Mouse (Mus musculus) lung, embryonic 16.5 days (tissue): ENCODE results near the gene Slc44a5. TPM values are rescaled to one million over a fixed set of nuclear protein-coding genes. Genes with fewer than 3 reads are reported as not detected.

Source experiments
- ATAC-seq: fragments of 200-750 bp; cut with Nextera tagmentation; 2 replicates; pipeline ENCODE4 v1.8.0; 2017; ENCODE audit warnings: low read depth, mild to moderate bottlenecking, moderate library complexity
- H3K27ac ChIP-seq: fragments of 300-500 bp; sonication (generic); 2 replicates; pipeline ENCODE4 v1.5.1; 2014; ENCODE audit warnings: mild to moderate bottlenecking, control low read depth, low read length
- H3K27me3 ChIP-seq: fragments of 300-500 bp; sonication (generic); 2 replicates; pipeline ENCODE4 v1.6.1; 2014; ENCODE audit warnings: low read depth, low read length, mixed read lengths; ENCODE audit not compliant: control insufficient read depth, insufficient read depth
- H3K36me3 ChIP-seq: fragments of 300-500 bp; sonication (generic); 2 replicates; pipeline ENCODE4 v1.6.1; 2014; ENCODE audit warnings: low read length; ENCODE audit not compliant: control insufficient read depth, insufficient read depth
- H3K4me1 ChIP-seq: fragments of 300-500 bp; sonication (generic); replicated peaks from 2 replicates; pipeline ENCODE4 v1.6.1; 2014; ENCODE audit warnings: low read length, mixed read lengths; ENCODE audit not compliant: control insufficient read depth, insufficient read depth
- H3K4me2 ChIP-seq: fragments of 300-500 bp; sonication (generic); 2 replicates; pipeline ENCODE4 v1.6.1; 2014; ENCODE audit warnings: low read depth, low read length, control low read depth
- H3K4me3 ChIP-seq: fragments of 300-500 bp; sonication (generic); 2 replicates; pipeline ENCODE4 v1.5.1; 2014; ENCODE audit warnings: mild to moderate bottlenecking, low read length, control low read depth
- H3K9ac ChIP-seq: fragments of 300-500 bp; sonication (generic); 2 replicates; pipeline ENCODE4 v1.6.1; 2014; ENCODE audit warnings: low read length, control low read depth
- H3K9me3 ChIP-seq: fragments of 300-500 bp; sonication (generic); 2 replicates; pipeline ENCODE4 v1.6.1; 2016; ENCODE audit warnings: low read length; ENCODE audit not compliant: control insufficient read depth
- WGBS: fragments of 180-500 bp; shearing (Covaris S2); extraction: QIAGEN DNeasy Blood & Tissue Kit; methylation state at CpG from one replicate; pipeline ENCODE4 v1.1.7; 2014; 5-methylcytosine and 5-hydroxymethylcytosine counted together
- polyA plus RNA-seq: library from polyadenylated mRNA; unstranded; fragments of >200 nt; fragmentation: Nextera tagmentation; extraction: Ambion mirVana; gene quantifications from 2 replicates; pipeline ENCODE4 v1.2.1, GENCODE M21; 2015

Gene Slc44a5
- polyA plus RNA-seq, 1 experiment from 2014 or later, result 0.39 TPM

DNA sequence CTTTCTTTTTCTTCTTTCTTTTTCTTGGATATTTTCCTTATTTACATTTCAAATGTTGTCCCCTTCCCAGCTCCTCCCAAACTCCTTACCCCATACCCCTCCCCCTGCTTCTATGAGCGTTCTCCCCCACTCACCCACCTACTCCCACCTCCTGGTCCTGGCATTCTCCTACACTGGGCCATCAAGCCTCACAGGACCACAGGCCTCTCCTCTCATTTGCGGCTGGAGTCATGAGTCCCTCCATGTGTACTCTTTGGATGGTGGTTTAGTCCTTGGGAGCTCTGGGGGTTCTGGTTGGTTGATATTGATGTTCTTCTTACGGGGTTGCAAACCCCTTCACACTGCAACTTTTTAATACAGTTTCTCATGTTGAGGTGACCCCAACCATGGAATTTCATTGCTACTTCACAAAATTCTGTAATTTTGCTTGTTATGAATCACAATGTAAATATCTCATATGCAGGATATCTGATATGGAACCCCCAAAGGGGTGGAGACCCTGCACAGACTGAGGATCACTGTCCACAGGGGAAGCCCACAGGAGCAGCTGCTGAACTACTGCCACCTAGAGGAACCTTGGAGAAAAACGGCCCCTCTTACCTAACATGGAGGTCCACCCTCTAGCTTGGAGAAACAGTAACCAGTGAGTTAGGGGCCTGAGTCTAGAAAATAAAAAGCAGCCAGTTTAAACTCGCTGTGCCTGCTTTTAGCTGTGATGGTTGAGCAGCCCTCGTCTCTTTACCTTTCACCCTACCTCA lies 11.4 kb upstream of the Slc44a5 start:
- 67% methylated on average over 6 of the region's 6 CpGs for WGBS
- no peaks in the 10 kb centered on the region for H3K27me3 ChIP-seq
- no peak for ATAC-seq
- H3K9me3 ChIP-seq, result no peaks in the 10 kb centered on the region
- no peak overlapping the region for H3K9ac ChIP-seq
- H3K4me3 ChIP-seq, result no peak overlapping the region
- no peaks in the 10 kb centered on the region for H3K4me1 ChIP-seq
- H3K36me3 ChIP-seq, result no peaks in the 10 kb centered on the region
- no peak overlapping the region for H3K4me2 ChIP-seq
- no peak overlapping the region for H3K27ac ChIP-seq

DNA sequence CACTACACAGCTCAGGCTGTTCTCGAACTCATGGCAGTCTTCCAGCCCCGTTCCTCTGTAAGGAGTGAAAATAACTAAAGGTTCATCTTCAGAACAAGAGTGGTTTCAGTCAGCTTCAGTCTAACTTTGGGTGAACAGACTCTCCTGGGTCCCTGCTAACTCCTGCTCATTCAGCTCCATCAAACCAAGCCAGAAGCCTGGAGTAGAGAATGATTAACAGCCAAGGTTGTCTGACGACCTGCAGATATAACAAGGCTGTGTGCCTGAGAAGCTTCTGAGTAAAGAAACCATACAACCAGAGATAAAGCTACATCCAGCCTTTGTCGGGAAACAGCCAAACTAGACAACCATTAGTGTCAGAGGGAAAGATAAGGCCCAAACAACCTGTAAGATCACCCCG lies 5.8 kb upstream of the Slc44a5 start:
- H3K9ac ChIP-seq, result no peak overlapping the region
- WGBS, result 58% methylated on average over 5 of the region's 5 CpGs
- H3K36me3 ChIP-seq, result no peaks in the 10 kb centered on the region
- H3K9me3 ChIP-seq, result no peaks in the 10 kb centered on the region
- no peak overlapping the region for H3K4me3 ChIP-seq
- H3K4me1 ChIP-seq, result no peaks in the 10 kb centered on the region
- H3K27ac ChIP-seq, result no peak overlapping the region
- ATAC-seq, result no peak
- peaks cover under 1% of the 10 kb centered on the region; the same call in 1 of the 2 replicates for H3K27me3 ChIP-seq
- H3K4me2 ChIP-seq, result no peak overlapping the region

GRCm38 (mm10) chr3:153968549-153968948 lies 4.7 kb upstream of the Slc44a5 start:
- no peak for ATAC-seq
- Histone ChIP-seq H3K9ac (no peak overlapping the region), H3K27me3 (peaks cover 11% of the 10 kb centered on the region), H3K9me3 (no peaks in the 10 kb centered on the region), H3K36me3 (no peaks in the 10 kb centered on the region), H3K27ac (no peak overlapping the region), H3K4me2 (no peak overlapping the region), H3K4me3 (no peak overlapping the region), H3K4me1 (no peaks in the 10 kb centered on the region)
- 47% methylated on average over 4 of the region's 4 CpGs for WGBS

DNA sequence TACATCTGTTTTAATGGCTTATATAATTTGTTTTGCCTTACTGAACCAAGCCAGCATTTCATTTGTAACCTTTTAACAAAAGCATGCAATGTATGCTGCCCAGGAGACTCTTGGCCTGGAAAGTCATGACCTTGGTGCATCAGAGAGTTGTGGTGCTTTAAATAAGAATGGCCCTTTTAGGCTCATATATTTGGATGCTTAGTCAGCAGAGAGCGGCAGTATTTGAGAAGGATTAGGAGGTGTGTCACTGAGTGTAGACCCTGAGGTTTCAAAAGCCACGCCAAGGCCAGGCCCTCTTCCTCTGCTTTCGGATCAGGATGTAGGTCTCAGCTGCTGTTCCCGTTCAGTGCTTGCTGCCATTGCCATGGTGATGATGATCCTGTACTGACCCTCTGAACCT lies 3.8 kb upstream of the Slc44a5 start:
- no peak for ATAC-seq
- Histone ChIP-seq H3K4me3 (no peak overlapping the region), H3K9ac (no peak overlapping the region), H3K4me2 (no peak overlapping the region), H3K4me1 (0 out of 2 replicates have a peak, but pooled peaks cover 5% of the 10 kb centered on the region), H3K36me3 (no peaks in the 10 kb centered on the region), H3K27me3 (peaks cover 20% of the 10 kb centered on the region), H3K9me3 (no peaks in the 10 kb centered on the region), H3K27ac (no peak overlapping the region)
- WGBS, result 84% methylated on average over 4 of the region's 4 CpGs

GRCm38 (mm10) chr3:153973949-153974760 lies 919 bp downstream of the Slc44a5 start:
- Histone ChIP-seq H3K4me1 (0 out of 2 replicates have a peak, but pooled peaks cover 5% of the 10 kb centered on the region), H3K27ac (no peak overlapping the region), H3K36me3 (no peaks in the 10 kb centered on the region), H3K9ac (no peak overlapping the region), H3K4me3 (peak overlapping the region; percentile 53), H3K4me2 (peak overlapping the region; percentile 91), H3K27me3 (peaks cover 27% of the 10 kb centered on the region), H3K9me3 (no peaks in the 10 kb centered on the region)
- ATAC-seq, result no peak; the same call in 1 of the 2 replicates
- 8% methylated on average over 19 of the region's 21 CpGs for WGBS

- H3K27ac ChIP-seq, result no peak overlapping the region
- no peak for ATAC-seq
- H3K9me3 ChIP-seq, result no peaks in the 10 kb centered on the region
- H3K36me3 ChIP-seq, result no peaks in the 10 kb centered on the region
- no peak overlapping the region for H3K9ac ChIP-seq
- 18% methylated on average over 6 of the region's 6 CpGs for WGBS
- H3K27me3 ChIP-seq, result peaks cover 27% of the 10 kb centered on the region
- 0 out of 2 replicates have a peak, but pooled peaks cover 5% of the 10 kb centered on the region for H3K4me1 ChIP-seq
- H3K4me3 ChIP-seq, result no peak overlapping the region
- no peak overlapping the region for H3K4me2 ChIP-seq
Observed at GRCm38 (mm10) chr3:153975060-153975459, 1.8 kb downstream of the Slc44a5 start.

GRCm38 (mm10) chr3:153975791-153976190 lies 2.6 kb downstream of the Slc44a5 start:
- Histone ChIP-seq H3K36me3 (no peaks in the 10 kb centered on the region), H3K9me3 (no peaks in the 10 kb centered on the region), H3K9ac (no peak overlapping the region), H3K4me3 (no peak overlapping the region), H3K4me2 (no peak overlapping the region), H3K4me1 (0 out of 2 replicates have a peak, but pooled peaks cover 5% of the 10 kb centered on the region), H3K27me3 (peaks cover 27% of the 10 kb centered on the region), H3K27ac (no peak overlapping the region)
- WGBS, result 70% methylated on average over 7 of the region's 7 CpGs
- ATAC-seq, result no peak

GRCm38 (mm10) chr3:153980611-153981010 lies 7.4 kb downstream of the Slc44a5 start:
- Histone ChIP-seq H3K27ac (no peak overlapping the region), H3K4me2 (no peak overlapping the region), H3K4me3 (no peak overlapping the region), H3K4me1 (no peaks in the 10 kb centered on the region), H3K27me3 (0 out of 2 replicates have a peak, but pooled peaks cover 2% of the 10 kb centered on the region), H3K36me3 (no peaks in the 10 kb centered on the region), H3K9ac (no peak overlapping the region), H3K9me3 (no peaks in the 10 kb centered on the region)
- 63% methylated on average over 2 of the region's 2 CpGs for WGBS
- no peak for ATAC-seq
